Mouse (Mus musculus) adrenal gland, postnatal 25 days (tissue): Measurements from ENCODE around the gene Skil. TPM values are rescaled to one million over a fixed set of nuclear protein-coding genes. Genes with fewer than 3 reads are reported as not detected.

ENCODE experiments used
- total RNA-seq: library from RNA; stranded (reverse); gene quantifications from 2 replicates; pipeline ENCODE4 v1.2.3, GENCODE M21; 2021

Gene Skil
- total RNA-seq, 1 experiment from 2014 or later = 32.9 TPM

Other genes starting within 250 kb of the Skil start
- gene Gpr160, start 239.1 kb upstream of the Skil start, total RNA-seq = 0.67 and 0.91 TPM in 2 replicates
- 41.1 and 44.8 TPM in 2 replicates for gene Phc3, start 125.6 kb upstream of the Skil start, total RNA-seq
- gene Prkci, start 99.3 kb upstream of the Skil start, total RNA-seq = 52.6 and 56.7 TPM in 2 replicates
- gene Cldn11, start 54.9 kb downstream of the Skil start, total RNA-seq = 6.6 and 9.4 TPM in 2 replicates
- 3.0 and 4.3 TPM in 2 replicates for gene Slc7a14, start 215.3 kb downstream of the Skil start, total RNA-seq